Mouse (Mus musculus) forebrain, embryonic 16.5 days (tissue): ENCODE data around the gene Arid4a. TPM values are rescaled to one million over a fixed set of nuclear protein-coding genes. Genes with fewer than 3 reads are reported as not detected.
A peak's percentile ranks its signal among the peaks of the same experiment; 100 is the strongest.

Experiments
- ATAC-seq: fragments of 200-750 bp; cut with Nextera tagmentation; 2 replicates; pipeline ENCODE4 v1.8.0; 2017; ENCODE audit warnings: mild to moderate bottlenecking, moderate library complexity
- H3K27ac ChIP-seq: fragments of 300-500 bp; sonication (generic); 2 replicates; pipeline ENCODE4 v1.5.1; 2014; ENCODE audit warnings: low read length, control low read depth
- H3K27me3 ChIP-seq: fragments of 300-500 bp; sonication (generic); replicated peaks from 2 replicates; pipeline ENCODE4 v1.6.1; 2014; ENCODE audit warnings: low read length; ENCODE audit not compliant: control insufficient read depth, insufficient read depth
- H3K36me3 ChIP-seq: fragments of 300-500 bp; sonication (generic); 2 replicates; pipeline ENCODE4 v1.6.1; 2014; ENCODE audit not compliant: control insufficient read depth, insufficient read depth
- H3K4me1 ChIP-seq: fragments of 300-500 bp; sonication (generic); replicated peaks from 2 replicates; pipeline ENCODE4 v1.6.1; 2014; ENCODE audit warnings: low read length; ENCODE audit not compliant: control insufficient read depth, insufficient read depth
- H3K4me2 ChIP-seq: fragments of 300-500 bp; sonication (generic); 2 replicates; pipeline ENCODE4 v1.6.1; 2014; ENCODE audit warnings: mild to moderate bottlenecking, low read length, control low read depth
- H3K4me3 ChIP-seq: fragments of 300-500 bp; sonication (generic); replicated peaks from 2 replicates; pipeline ENCODE4 v1.5.1; 2014; ENCODE audit warnings: mild to moderate bottlenecking, low read length, control low read depth
- H3K9ac ChIP-seq: fragments of 300-500 bp; sonication (generic); replicated peaks from 2 replicates; pipeline ENCODE4 v1.6.1; 2014; ENCODE audit warnings: low read depth, low read length, control low read depth
- H3K9me3 ChIP-seq: fragments of 300-500 bp; sonication (generic); 2 replicates; pipeline ENCODE4 v1.6.1; 2016; ENCODE audit warnings: low read length; ENCODE audit not compliant: control insufficient read depth
- WGBS: fragments of 180-500 bp; shearing (Covaris S2); extraction: QIAGEN DNeasy Blood & Tissue Kit; methylation state at CpG from one replicate; pipeline ENCODE4 v1.1.7; 2014; 5-methylcytosine and 5-hydroxymethylcytosine counted together
- polyA plus RNA-seq: library from polyadenylated mRNA; unstranded; fragments of >200 nt; fragmentation: Nextera tagmentation; extraction: Ambion mirVana; gene quantifications from 2 replicates; pipeline ENCODE4 v1.2.1, GENCODE M21; 2015

Arid4a gene
- polyA plus RNA-seq, 1 experiment from 2014 or later: 52.1 TPM

DNA sequence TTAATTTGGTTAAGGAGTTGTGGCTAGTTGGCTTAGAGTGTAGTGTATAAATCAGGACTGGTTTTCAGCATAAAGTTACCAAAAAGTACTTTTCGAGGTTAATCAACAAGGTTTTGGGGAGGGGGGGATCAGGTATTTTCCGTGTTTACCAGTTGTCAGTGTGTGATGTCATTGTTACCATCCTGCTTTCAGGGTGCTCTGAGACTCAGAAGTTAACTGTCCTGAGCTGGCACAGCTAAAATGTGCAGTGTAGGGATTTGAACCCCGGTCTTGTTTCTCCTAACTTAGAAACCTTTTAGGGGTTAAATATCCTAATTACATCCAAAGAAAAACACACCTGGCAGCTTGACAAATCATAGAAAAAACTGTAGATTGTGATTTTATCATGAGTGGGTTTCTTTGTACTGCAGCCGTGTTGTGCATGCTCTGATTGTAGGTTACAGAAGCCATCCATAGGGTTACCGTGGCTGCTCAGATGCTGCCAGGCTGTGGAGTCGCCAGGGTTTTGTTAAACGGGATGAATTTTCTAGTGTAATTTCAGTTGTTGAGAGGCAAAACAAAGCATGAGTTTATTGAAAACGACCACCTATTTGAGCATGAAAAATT lies 31.8 kb downstream of the Arid4a start:
- Histone ChIP-seq H3K9me3 (no peaks in the 10 kb centered on the region), H3K4me3 (peak overlapping the region; percentile 55), H3K27me3 (no peaks in the 10 kb centered on the region), H3K27ac (peak overlapping the region; percentile 97), H3K9ac (peak overlapping the region; percentile 54), H3K4me2 (peak overlapping the region; percentile 64), H3K36me3 (peaks cover 7% of the 10 kb centered on the region), H3K4me1 (peaks cover 21% of the 10 kb centered on the region)
- ATAC-seq: peak; percentile 64
- WGBS: 24% methylated on average over 8 of the region's 8 CpGs

DNA sequence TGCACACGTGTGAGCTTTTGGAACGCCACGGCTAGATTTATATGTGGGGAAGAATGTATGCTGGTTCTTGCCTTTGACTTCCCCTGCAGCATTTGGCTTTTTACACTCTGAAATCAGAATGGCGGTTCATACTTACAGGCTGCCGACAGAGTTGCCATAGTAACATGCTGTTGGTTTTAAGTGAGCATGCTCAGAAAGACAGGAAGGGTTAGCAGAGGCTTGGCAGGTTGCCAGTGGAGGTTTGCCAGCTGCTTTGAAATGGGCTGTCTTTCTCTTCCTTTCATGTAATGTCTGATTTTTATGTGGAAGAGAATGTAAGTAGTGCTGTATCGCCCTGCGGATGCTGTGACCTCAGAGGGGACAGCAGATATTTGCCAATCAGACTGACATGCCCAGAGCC lies 32.3 kb downstream of the Arid4a start:
- peak overlapping the region; percentile 54 for H3K9ac ChIP-seq
- no peaks in the 10 kb centered on the region for H3K27me3 ChIP-seq
- peak overlapping the region; percentile 55 for H3K4me3 ChIP-seq
- H3K4me2 ChIP-seq: peak overlapping the region; percentile 64
- peaks cover 24% of the 10 kb centered on the region for H3K4me1 ChIP-seq
- no peaks in the 10 kb centered on the region for H3K9me3 ChIP-seq
- peak overlapping the region; percentile 97 for H3K27ac ChIP-seq
- under 1% methylated on average over 7 of the region's 7 CpGs for WGBS
- peak; percentile 94 for ATAC-seq
- H3K36me3 ChIP-seq: peaks cover 7% of the 10 kb centered on the region

DNA sequence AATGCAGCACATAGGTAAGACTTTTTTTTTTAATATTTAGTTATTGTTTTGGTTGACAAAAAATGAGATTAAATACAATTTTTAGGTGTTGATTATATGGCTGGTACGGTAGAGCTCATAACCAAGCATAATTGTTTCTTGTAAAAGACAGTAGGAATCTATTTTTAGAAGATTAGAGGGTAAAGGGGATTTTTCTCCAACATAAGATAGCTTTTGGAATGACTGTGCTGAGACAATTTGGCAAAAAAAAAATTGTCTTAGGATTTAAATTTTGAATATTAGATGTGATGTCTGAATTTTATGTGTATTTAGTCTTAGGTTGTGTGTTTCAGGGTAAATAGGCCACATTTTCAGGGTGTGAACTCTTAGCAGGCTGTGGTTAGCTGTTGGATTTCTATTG lies 32.8 kb downstream of the Arid4a start:
- Histone ChIP-seq H3K9me3 (no peaks in the 10 kb centered on the region), H3K36me3 (peaks cover 7% of the 10 kb centered on the region), H3K4me3 (peak overlapping the region; percentile 55), H3K27me3 (no peaks in the 10 kb centered on the region), H3K27ac (peak overlapping the region; percentile 97), H3K4me2 (peak overlapping the region; percentile 67), H3K9ac (peak overlapping the region; percentile 57), H3K4me1 (peaks cover 24% of the 10 kb centered on the region)
- 7% methylated on average over 1 of the region's 1 CpGs for WGBS
- no peak for ATAC-seq

DNA sequence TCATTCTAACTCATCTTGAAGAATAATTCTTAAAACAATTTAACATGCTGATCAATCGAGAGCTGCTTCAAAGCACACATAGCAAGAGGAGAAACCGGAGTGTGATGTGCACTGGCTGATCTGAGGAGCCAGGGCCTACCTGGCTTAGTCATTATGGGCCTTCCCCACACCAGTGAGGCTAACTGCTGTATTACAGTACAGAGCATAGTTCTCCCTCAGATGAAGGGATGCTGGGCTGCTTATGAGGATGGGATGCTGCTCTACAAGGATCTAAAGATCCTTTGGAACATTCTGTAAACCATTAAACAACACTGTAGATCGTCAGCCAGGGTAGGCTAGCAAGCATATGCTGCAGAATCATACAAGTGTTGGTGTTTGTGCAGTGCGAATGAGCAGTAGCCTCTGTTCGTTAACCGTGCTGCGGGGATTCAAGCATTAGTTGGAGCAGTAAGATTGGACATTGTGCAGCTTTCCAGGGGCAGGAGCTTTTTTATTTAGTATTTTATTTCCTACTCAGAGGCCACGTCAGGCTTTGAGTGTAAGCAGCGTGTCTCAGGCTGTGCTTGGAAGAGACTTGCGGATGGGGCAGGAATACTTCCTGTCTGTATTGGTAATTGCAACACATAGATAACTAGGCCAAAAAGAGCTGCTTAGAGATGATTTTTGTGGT lies 33.9 kb downstream of the Arid4a start:
- Histone ChIP-seq H3K36me3 (peaks cover 7% of the 10 kb centered on the region), H3K9me3 (no peaks in the 10 kb centered on the region), H3K4me3 (peak overlapping the region; percentile 48), H3K27ac (peak overlapping the region; percentile 64), H3K4me1 (peaks cover 24% of the 10 kb centered on the region), H3K9ac (peak overlapping the region; percentile 57), H3K27me3 (no peaks in the 10 kb centered on the region), H3K4me2 (peak overlapping the region; percentile 67)
- 42% methylated on average over 10 of the region's 10 CpGs for WGBS
- ATAC-seq: peak; percentile 18; the same call in 1 of the 2 replicates

DNA sequence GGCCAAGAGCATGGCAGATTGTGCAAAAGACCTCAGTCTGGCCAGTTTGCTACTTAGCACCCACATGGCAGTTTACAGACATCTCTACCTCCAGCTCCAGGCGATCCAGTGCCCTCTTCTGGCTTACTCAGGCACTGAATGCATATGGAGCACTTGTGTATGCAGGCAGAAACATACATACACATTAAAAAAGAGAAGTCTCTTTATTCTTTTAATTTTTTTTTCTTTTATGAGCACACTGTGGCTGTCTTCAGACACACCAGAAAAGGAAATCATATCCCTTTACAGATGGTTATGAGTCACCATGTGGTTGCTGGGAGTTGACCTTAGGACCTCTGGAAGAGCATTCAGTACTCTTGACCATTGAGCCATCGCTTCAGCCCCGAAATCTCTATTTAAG lies 35.3 kb downstream of the Arid4a start:
- no peak for ATAC-seq
- H3K4me3 ChIP-seq: no peak overlapping the region
- no peak overlapping the region for H3K9ac ChIP-seq
- H3K27me3 ChIP-seq: no peaks in the 10 kb centered on the region
- no peaks in the 10 kb centered on the region for H3K9me3 ChIP-seq
- WGBS: 64% methylated on average over 3 of the region's 3 CpGs
- peaks cover 24% of the 10 kb centered on the region for H3K4me1 ChIP-seq
- H3K27ac ChIP-seq: no peak overlapping the region
- H3K36me3 ChIP-seq: peaks cover 5% of the 10 kb centered on the region
- H3K4me2 ChIP-seq: peak overlapping the region; percentile 20; the same call in 1 of the 2 replicates

DNA sequence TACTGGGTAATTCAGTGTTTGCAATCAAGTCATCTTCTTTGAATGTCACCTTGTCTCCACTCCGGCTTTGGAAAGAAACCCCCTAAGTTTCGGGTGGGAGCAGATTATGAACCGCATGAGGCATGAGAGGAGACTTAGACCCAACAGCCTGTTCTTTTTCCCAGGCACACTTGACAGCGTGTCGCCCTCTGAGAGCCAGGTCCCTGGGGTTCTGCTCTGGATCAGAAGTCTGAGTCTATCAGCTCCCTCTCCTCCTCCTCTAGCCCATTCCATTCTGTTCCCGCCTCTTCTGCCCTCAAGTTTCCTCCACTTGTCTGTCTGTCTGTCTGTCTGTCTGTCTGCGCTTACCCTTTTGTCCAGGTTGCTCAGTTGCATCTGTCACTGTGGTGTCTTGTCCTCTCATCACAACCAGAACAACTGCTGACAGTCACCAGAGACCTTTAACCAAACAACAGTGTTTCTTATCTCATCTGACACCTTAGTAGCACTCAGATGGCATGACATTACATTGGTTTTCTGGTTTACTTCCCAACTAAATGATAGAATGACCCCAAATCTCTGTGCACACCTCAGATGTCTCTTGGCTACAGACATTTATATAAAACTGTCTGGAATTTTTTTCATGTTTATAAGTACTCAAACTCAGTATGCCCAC lies 36.7 kb downstream of the Arid4a start:
- 89% methylated on average over 7 of the region's 7 CpGs for WGBS
- no peak overlapping the region for H3K27ac ChIP-seq

DNA sequence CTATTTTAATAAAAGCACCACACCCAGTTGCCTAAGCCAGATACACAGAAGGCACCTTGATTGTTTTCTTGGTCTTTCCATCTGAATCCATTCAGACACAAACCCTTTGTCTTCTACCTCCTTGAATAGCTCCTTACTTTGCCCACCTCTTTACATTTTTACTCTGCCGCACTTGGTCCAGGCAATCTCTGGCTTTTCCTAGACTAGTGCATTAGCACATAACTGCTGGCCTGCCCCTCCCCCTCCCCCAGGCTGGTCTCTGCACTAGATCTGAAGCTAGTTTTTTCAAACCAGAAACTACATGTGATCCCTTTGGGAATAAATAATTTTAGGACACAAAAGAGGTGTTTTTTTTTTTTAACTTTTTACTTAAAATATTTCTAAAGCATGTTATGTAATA lies 37.2 kb downstream of the Arid4a start:
- Histone ChIP-seq H3K4me3 (no peak overlapping the region), H3K9me3 (no peaks in the 10 kb centered on the region), H3K9ac (no peak overlapping the region), H3K27ac (no peak overlapping the region), H3K36me3 (no peaks in the 10 kb centered on the region), H3K4me1 (peaks cover 17% of the 10 kb centered on the region), H3K4me2 (no peak overlapping the region), H3K27me3 (no peaks in the 10 kb centered on the region)
- WGBS: 66% methylated on average over 1 of the region's 1 CpGs
- ATAC-seq: no peak

More for the DNA sequence above, 36.7 kb downstream of the Arid4a start:
- no peaks in the 10 kb centered on the region for H3K36me3 ChIP-seq
- H3K9ac ChIP-seq: no peak overlapping the region
- H3K4me1 ChIP-seq: peaks cover 19% of the 10 kb centered on the region
- H3K27me3 ChIP-seq: no peaks in the 10 kb centered on the region
- no peak for ATAC-seq
- H3K9me3 ChIP-seq: no peaks in the 10 kb centered on the region
- no peak overlapping the region for H3K4me3 ChIP-seq
- no peak overlapping the region for H3K4me2 ChIP-seq

DNA sequence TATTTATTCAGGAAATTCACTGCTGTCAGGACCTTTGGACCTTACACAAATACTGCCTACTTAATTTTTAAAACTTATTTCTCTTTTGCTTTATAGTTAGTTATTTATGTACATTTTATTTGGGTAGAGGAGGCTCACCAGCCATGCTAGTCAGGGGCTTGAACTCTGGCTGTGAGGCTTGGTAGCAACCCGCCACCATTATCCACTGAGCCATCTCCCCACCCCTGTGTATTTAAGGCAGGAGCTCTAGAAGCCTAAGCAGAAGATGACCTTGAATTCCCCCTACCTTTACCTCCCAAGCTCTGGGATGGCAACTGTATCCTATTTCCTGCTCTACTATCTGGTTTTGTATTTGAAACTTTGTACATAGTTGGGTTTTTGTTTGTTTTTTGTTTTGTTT lies 37.7 kb downstream of the Arid4a start:
- no peak overlapping the region for H3K9ac ChIP-seq
- H3K27ac ChIP-seq: no peak overlapping the region
- WGBS: 100% methylated on average over 1 of the region's 1 CpGs
- no peaks in the 10 kb centered on the region for H3K27me3 ChIP-seq
- H3K36me3 ChIP-seq: no peaks in the 10 kb centered on the region
- no peak overlapping the region for H3K4me3 ChIP-seq
- no peaks in the 10 kb centered on the region for H3K9me3 ChIP-seq
- no peak for ATAC-seq
- H3K4me2 ChIP-seq: no peak overlapping the region
- H3K4me1 ChIP-seq: peaks cover 17% of the 10 kb centered on the region

DNA sequence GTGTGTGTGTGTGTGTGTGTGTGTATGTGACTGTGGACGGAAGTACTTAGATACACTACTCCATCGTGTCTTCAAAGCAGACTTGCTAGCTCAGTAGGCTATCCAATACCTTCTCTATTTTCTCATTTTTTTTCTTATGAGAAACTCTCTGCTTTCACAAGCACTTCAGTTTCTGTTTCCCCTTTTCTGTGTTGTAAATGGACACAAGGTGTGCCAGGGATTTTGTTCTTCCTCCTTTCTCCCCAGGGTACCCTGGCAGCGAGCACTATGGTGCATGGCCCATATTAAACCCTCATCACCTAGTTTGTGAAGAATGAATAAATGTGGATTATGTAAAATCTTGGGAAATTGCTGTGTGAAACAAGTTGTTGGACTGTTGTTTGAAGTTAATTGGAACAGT lies 39.7 kb downstream of the Arid4a start:
- H3K9me3 ChIP-seq: no peaks in the 10 kb centered on the region
- WGBS: 76% methylated on average over 3 of the region's 3 CpGs

More for the DNA sequence above, 39.7 kb downstream of the Arid4a start:
- Histone ChIP-seq H3K27me3 (no peaks in the 10 kb centered on the region), H3K9ac (no peak overlapping the region), H3K36me3 (no peaks in the 10 kb centered on the region), H3K4me1 (peaks cover 13% of the 10 kb centered on the region), H3K4me2 (no peak overlapping the region), H3K27ac (no peak overlapping the region), H3K4me3 (no peak overlapping the region)
- ATAC-seq: no peak
